Mouse (Mus musculus) c-Kit-positive CD71-positive TER-119-positive erythroid progenitor cells, embryonic 14.5 days (primary cell): ENCODE data around the gene Notch3.
"Not testable (repeated sequence)": the region's sequence is repeated elsewhere in the genome, so short reads cannot be mapped to it uniquely, and the experiment has no call there.

Experiments used
- DNase-seq: peaks from one replicate; pipeline ENCODE4 v3.0.0-alpha.2; 2013; ENCODE audit warnings: low spot score

Notch3 gene

DNA sequence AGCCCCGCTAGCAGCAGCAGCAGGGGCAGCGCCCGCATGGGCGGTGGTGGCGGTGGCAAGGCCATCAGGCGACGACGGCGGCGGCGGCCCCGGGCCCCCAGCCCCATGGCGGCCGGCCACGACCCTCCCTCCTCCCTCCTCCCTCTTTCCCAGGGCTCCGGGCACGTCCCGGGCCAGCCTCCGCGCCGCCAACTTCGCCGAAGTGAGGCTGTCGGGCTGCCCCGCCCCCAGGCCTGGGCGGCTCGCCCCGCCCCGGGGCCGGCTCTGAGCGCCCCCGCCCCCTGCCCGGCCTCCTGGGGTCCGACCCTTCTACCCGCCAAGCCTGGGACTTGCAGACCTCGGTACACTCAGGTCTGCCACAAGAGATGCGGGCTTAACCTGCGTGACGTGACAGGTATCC, at the start of gene Notch3:
Gene Notch3 (minus strand): TSS at position 166 of the 400 bp plus-strand sequence.
- no peak for DNase-seq

DNA sequence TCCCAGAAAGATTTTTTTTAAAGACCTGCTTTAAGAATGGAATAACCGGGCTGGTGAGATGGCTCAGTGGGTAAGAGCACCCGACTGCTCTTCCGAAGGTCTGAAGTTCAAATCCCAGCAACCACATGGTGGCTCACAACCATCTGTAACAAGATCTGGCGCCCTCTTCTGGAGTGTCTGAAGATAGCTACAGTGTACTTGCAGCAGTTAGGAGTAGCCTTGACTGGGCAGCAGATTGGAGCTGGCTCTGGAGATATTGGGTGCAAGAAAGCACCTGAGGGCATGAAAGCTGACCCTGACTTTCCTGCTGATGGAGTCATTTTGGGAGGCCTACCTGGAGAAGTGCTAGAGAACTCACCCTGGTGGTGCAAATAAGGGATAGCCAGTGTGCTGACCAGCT, 48.9 kb upstream of the Notch3 start:
- not testable (repeated sequence) for DNase-seq

DNA sequence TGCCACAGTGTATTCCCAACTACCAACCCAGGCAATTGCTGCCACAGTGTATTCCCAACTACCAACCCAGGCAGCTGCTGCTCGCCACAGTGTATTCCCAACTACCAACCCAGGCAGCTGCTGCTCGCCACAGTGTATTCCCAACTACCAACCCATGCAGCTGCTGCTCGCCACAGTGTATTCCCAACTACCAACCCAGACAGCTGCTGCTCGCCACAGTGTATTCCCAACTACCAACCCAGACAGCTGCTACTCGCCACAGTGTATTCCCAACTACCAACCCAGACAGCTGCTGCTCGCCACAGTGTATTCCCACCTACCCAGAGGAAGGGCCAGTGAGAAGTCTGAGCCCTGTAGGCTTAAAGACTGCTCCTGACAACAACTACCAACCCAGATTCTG, 44.9 kb upstream of the Notch3 start:
- not testable (repeated sequence) for DNase-seq

DNA sequence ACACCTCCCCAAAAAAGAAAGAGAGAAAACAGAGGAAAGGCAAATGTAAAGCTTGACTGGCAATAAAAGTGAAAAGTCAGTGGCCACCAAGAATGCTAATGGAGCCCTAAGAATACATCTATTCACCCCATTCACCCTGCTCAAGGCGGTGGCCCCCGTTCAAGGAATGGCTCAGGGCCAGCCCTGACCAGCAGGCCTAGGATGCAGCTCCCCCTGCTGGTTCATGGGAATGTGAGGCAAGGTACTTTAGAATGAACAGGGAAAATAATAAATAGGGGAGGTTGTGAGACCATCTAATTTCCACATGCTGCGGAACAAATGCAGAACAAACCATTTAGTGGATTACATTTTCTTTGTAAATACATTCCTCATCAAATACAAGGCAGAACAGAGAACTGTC, 43.1 kb upstream of the Notch3 start:
- peak; percentile 24 for DNase-seq

DNA sequence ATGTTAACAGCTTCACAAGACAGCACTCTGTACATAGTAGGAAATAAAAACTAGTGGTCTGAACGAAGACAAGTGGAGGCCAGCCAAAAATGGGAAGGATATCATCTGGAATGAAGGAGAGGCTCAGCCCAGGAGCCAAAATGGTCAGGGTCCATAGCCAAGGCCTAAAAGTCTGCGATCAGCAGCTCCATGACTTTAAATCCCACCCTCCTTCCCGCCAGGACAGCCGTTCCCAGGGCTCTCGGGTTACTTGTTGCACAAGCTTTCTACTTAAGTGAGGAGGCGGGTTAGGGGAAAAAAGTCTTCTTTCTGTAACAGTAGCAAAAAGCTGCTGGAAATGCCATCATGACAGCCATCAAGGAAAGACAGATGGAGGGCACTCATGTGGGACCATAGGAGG, 42.5 kb upstream of the Notch3 start:
- DNase-seq = no peak

DNA sequence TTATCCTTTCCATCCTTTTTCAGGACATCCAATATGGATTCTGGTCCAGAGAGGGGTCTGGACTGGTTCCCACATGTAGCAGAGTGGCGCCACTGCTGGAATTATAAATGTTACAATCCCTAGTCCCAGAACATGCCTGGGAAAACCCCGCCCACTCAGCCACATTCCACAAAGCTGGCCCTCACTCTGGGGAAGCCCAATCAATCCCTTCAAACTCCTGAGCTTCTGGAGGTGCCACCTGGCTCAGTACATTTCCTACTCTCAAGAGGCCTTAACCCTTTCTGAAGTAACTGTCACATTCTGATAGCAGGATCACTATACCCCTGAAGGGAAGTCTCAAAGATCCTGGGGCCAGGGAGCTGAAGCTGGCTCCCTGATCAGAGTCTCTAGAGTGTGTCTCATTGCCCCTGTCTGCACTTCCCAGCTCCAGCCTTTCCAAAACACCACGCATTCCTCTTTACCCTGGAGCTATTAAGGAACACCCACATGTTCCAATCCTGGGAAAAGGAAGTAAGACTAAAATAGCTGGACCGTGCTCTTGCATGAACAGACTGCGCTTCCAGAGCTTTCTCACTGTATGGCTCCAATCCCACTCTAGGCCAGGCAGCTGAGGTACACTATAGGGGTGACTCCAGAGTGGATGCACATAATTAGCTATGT, 41.1 kb upstream of the Notch3 start:
- no peak for DNase-seq

DNA sequence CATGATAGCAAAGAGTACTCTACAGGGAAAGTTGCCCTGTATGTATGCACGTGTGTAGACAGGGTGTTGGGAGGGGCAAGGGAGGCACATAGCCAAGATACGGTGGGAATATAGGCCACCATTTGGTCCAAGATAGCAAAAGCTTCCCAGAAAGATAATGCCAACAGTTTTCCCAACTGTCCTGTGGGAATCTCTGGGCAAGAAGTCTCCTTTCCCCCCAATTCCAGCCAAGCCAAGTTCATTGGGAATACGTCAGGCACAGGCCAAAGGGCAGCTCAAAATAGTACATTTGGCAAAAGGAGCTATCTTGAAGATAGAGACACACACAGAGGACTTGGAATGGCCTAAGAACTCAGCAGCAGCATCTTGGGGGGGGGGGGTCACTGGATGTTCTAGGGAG, 38.7 kb upstream of the Notch3 start:
- no peak for DNase-seq

DNA sequence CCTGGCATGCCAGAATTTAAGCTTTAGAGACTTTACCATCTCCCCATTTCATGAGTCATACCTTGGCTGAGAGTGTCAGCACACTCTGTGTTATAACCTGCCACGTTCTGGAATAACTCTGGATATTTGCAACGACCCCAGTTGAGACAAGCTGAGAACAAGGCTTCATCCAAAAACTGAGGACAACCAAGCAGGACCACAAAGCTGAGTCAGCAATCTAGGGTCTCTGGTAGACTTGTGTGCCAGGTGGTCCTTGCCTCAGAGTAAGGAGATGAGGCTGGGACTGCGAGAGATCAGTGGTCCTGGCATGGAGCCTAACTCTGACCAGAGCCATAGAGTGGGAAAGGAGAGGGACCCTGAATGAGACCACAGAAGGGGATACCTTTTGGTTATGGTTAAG, 36.3 kb upstream of the Notch3 start:
- DNase-seq = no peak

DNA sequence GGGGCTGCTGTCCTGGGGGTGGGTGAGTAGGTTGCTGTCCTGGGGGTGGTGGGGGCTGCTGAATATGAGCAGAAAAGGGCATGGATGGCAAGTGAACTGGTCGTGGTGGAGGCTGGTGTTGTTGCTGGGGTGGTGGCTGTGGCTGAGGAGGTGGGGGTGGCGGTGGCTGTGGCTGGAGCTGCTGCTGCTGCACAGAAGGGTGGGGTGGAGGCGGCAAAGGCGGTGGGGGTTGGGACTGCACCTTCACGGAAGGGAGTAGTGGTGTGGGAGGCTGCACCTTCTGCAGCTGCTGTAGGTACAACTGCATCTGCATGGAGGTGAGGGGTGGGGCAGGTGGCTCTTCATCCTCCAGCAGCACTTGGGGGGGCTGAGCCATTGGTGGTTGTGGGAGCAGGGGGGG, 34.4 kb upstream of the Notch3 start:
- no peak for DNase-seq

DNA sequence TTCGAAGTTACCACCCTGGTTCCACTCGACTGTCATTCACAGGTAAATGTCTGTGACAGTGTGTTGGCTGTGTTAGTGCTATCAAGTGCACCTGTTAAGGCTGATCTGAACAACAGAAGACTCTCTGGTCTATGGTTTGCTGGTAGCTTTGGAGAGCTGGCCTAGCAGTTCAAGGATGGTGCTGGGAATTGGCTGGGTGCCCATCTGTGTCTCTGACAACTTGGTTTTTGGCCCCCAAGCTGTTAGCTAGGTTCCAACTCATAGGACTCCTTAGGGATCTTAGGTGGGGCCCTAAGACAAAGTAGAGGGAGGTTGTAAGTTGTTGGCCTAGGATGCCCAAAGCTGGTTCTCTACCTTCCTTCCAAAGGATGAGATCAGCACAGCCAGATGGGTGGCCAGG, 33.1 kb upstream of the Notch3 start:
- DNase-seq = no peak

DNA sequence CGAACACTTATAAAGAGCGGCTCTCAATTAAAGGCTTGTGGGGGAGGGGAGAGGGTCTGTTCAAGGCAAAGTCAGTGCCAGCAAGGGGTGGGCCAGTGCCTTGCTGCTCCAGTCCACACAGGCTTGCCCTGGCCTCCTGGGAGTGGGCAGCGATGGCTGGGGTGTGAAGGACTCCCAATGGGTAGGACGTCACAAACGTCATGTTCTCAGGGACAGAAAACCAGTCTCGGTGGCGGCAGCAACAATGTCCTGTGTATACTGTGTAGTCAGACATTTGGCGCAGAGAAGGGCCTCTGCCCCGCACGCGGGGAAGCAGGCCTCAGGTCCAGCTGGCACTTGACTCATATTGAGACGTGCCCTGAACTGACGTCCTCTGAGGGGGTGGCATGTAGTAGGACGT, 30.5 kb upstream of the Notch3 start:
- no peak for DNase-seq

DNA sequence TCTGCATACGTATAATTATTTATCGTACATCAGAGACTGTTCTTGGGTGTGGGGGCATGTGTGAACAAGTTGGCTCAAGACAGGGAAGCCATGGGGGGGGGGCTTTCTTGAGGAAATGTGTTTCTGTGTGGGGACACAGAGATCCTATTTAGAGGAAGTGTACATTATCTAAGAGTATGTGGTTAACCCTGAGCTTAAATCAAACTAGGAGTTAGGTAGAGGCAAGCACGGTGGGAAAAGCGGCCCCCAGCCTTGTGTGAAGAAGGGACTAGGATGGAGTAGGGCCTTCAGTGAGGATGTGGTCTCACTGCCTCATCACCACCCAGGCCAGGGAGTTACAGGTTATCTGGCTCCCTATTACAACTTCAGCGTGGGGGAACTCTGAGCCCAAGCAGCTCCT, 29.1 kb upstream of the Notch3 start:
- DNase-seq = no peak

DNA sequence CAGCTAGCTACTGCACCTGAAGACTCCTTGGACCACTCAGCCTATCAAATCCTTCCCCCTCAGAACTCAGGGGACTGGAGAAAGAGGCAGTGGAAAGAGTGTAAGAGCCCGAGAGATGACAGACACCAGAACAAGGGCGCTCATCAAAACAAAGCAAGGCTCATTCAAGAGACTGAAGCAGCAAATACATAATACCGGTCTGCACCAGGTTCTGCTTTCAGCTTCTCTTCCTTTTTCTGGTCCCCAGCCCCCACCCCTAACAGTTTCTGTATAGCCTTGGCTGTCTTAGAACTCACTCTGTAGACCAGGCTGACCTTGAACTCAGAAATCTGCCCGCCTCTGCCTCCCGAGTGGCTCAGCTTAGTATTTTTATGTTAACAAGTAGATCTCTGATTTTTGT, 26.4 kb upstream of the Notch3 start:
- no peak for DNase-seq

DNA sequence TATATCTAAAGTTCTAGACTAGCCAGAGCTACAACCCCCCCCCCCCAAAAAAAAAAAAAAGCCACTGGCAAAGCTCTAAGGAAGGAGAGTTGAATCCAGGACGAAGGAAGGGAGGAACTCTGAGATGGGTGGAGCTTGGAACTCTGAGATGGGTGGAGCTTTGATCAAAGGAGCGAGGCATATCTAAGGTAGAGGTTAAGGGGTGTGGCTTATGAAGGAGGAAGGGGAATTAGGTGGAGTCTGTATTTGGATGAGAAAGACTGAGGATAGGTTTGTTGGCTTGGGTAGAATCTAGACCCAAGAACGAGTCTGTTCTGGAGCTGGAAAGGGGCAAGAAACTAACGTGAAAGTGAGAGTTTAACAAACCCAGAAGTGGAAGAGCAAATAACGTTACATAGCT, 23.2 kb upstream of the Notch3 start:
- no peak for DNase-seq

DNA sequence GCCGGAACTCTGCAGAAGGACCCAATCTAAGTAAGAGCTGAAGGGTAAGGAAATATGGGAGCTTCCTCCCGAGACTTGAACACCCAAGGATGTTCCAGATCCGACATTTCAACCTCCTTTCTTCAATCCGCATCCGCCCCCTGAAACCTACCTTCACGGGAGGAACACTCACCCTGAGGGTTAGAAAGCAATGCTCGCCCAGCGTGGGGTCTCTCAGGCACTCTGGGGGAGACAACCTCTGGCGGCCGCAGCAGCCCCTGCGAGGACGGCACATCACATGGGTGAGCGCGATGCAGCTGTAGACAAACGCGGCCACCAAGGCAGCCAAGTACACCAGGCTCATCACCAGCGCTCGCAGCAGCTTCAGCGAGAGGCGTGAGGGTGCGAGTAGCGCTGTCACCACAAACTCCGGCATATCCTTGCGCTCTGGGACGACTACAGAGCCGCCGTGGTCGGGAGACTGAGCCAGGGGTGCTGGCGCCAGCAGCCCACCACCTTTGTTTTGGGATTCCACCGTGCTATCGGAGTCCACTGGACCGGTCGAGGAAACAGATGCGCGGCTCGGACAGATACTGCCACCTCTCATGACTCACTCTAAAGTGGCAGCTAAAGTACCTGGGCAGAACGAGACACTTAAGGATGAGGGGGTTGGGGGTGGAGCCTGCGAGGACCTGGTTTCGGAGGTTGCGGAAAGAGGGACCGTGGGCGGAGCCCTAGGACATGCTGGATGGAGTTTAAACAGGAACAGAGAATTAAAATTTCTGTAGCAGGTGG, 22.4 kb upstream of the Notch3 start, which contains the start of gene Ephx3:
Gene Ephx3 (minus strand): TSS at position 687 of the 774 bp plus-strand sequence.
- DNase-seq = no peak

DNA sequence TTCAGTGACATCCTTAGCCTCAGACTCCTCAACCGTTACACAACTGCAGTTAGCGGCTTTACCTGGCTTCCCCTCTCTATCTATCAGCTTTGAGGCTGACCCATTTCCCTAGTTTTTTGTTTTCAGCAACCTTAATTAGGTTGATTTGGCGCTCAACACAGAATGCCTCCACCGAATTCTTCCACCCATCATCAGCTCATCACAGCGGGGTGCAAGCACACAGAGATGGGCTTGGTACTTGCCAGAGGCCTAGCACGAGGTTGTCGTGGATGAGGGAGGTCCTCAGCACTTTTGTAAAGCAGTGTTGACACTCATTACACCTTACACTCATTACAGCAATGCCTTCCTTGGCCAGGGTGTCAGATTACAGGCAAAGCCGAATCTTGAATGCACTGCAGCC, 16.4 kb upstream of the Notch3 start:
- no peak for DNase-seq

DNA sequence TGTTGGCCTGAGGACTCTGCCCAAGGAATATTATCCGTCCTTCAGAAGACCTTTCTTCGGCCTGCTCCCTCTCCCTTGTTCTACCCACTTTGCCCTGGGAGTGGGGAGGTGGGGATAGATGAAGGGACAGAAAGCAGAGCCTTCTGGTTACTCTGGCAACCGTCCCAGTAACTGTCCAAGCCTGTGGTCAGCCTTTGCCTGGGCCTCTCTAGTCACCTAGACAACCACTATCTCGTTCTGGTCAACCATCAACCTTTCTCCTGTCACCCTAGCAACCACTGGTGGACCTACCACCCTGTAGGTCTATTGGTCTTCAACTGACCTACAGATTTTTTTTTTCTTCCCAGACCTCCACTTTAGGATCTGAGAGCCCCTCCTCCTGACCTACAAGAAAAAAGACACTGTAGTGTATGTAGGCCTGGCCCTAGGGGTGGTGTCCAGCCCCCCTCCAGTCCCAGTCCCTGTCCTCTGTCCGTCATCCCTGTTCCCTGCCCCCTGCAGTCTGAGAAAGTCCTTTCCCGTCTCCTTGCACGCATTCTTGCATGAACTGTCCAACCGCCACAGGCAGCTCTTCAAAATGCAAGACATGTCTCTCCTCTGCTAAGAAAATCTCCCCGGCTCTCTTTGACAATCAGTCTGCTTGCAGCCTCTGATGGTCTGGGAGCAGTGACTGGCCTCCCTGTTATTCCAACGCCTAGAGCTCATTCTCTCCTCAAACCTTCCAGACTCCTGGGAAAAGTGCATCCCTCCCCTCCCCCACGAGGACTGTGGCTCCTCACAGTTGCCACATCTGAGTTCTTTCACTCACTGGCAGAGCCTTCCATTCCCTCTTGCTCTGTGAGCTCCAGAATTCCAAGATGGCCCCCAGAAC, 13.2 kb upstream of the Notch3 start:
- DNase-seq = no peak

DNA sequence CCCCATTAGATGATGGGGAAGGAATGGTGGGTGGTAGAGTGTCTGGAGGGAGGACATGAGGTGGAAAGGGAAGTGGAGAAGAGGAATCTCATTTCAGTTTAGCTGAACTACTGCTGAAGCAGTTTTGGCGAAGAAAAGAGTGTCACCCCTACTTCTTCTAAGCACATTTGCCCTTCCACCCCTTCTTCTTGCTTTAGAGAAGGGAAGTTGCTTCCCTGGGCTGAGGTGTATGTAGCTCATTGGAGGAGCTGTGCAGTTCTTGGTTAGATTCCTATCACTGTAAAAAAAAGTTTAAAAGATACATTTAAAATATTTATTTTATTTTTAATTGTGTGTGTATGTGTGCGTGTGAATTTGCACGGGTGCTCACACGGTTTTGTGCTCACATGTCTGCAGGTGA, 10.3 kb upstream of the Notch3 start:
- DNase-seq = no peak

DNA sequence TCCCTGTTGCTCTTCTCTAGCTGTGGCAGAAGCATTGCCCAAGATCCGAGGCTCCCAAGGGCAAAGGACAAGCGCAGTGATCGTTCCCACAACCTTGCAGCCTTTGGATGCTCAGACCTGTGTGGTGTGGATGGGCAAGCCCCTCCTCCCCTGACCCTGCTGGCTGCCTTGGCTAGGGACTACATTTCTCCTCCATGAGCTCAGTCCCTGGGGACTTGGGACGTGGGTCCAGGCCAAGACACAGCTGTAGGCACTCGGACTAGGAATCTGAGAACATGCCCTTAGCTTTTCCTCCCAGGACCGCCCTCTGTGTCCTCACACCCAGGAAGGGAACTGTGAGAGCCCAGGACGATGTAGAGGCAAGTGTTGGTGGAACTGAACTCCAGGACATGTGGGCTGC, 6.5 kb upstream of the Notch3 start:
- no peak for DNase-seq

DNA sequence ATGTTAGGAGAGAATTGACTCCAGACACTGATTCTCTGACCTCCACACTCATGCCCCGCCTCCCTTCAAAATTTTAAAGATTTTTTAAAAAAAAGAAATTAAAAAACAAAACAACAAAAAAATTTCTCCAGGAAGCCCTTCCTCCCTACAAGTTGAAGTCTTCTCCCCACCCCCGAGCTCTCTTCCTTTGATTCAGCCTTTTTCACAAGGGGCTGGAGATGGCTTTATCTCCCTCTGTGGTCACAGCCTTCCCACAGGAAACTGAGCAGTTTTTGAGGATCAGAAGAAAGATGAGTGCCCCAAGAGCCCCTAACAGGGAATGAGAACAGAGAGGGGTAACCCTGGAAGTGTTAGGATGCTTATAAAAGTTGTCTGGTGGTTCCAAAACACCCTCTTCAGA, 5.8 kb upstream of the Notch3 start:
- DNase-seq = no peak

DNA sequence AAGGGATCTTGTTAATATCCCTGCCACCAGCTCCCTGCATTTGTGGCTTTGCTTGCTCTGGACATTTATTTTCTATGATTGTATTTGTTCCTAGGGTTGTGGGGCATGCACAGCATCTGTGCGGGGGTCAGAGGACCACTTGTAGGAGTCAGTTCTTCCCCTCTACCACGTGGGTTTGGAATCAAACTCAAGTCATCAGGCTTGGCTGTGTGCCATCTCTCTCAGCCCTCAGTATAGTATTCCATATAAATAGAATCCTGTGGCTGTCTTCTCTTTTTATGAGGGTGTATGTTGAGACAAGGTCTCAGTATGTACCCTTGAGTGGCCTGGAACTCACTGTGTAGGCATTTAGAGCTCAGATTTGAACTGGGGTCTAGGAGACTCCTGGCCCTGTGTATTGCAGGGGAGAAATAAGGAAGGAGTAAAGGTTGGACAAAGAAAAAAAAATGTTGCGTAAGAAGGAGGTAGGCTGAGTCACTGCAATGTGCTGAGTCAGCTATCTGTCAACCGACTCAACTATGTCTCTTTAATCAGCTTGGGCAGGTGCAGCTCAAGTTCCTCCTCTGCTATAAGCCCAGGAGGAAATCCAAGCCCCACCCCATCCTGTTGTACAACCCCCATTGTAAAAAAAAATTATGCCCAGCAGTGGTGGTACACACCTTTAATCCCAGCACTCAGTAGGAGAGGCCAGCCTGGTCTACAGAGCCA, 3.0 kb upstream of the Notch3 start:
- DNase-seq = peak; percentile 51
